Mouse (Mus musculus) thymus, postnatal 14 days (tissue): ENCODE data around the gene Lcorl.
A peak's percentile ranks its signal among the peaks of the same experiment; 100 is the strongest.
"Not testable (repeated sequence)": the region's sequence is repeated elsewhere in the genome, so short reads cannot be mapped to it uniquely, and the experiment has no call there.

ENCODE experiments used
- DNase-seq: peaks from one replicate; pipeline ENCODE4 v3.0.0; 2021

Lcorl gene

GRCm38 (mm10) chr5:45706811-45707210, 150.6 kb downstream of the Lcorl start:
- no peak for DNase-seq

DNA sequence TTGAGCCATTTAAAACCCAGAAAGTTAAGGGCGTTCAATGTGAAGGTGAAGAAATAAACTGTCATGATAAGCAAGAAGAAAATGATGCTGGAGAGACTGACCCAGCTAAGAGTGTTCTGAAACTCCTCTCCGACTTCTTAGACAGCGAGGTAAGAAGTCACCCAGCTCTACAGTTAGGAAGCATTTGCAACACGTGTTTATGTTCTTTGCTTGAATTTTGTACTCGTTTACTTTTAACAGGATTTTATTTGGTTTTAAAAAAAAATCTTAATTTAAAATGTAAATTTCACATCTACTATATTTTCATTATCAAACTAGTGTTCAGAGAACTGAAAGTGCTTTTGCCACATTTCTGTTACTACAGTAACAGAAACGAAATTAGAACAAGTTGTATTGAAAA, 165.7 kb downstream of the Lcorl start:
- DNase-seq: no peak

DNA sequence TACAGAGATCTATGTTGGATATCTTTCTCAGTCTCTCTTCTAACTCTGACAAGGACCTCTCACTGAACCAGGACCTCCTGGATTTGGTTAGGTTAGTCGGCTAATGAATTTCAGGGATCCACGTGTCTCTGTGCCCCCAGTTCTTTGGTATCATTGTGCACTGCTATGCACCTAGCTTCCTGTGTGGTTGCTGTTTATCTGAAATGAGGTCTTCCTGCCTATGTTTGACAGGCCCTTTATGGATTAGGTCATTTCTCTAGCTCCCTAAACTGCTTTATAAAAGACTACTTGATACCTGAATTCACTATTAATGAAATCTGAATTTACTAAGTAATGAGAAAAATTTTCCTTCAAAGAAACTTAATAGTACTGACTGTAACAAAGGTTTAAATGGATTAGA, 166.6 kb downstream of the Lcorl start:
- no peak for DNase-seq

DNA sequence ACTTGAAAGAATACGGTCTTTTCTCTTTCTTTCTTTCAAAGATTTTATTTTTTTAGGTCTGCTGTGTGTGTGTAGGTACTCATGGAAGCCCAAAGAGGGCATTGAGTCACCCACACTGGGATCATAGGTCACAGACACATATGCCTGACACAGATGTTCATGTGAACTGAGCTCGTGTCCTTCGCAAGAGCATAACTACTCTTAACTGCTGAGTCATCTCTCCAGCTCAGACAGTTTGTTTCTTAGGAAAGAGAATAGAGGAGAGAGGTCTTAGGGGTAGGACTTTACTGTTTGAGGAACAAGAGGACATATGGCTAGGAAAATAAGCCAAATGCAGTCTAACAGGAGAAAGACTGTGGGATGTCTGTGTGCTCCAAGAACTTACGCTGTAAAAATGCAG, 168.3 kb downstream of the Lcorl start:
- DNase-seq: no peak

DNA sequence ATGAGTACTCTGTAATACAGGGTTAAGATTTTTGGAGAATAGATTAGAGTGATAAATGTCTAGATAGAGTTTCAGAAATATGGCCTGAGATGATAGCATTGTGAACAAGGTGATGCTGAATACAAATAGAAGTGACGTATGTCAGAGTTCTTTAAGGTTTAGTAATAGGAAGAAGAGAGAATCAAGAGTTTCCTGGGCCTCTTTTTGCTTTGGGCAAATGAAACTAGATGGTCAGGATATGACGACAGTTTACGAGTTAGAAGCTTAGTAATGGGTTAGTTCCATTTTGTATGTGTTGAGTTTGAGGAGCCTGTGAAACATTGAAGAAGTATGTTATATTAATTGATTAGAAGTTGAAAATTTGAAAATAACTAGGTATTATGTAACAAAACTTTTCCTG, 171.2 kb downstream of the Lcorl start:
- DNase-seq: no peak

DNA sequence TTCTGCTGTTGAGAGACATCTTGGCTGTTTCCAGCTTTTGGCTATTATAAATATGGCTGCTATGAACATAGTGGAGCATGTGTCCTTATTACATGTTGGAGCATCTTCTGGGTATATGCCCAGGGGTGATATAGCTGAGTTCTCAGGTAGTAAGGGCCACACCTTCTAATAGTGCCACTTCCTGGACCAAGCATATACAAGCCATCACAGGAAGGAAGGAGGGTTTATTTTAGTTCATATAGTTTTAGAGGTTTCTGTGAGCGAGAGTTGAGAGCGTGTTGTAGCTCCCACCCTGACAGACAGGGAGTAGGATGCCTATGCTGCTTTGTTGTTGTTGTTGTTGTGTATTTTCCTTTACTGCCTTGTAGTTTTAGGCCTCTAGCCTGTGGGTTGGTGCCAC, 172.2 kb downstream of the Lcorl start:
- DNase-seq: no peak

- no peak for DNase-seq
Measured at GRCm38 (mm10) chr5:45683388-45683787, 174.0 kb downstream of the Lcorl start.

GRCm38 (mm10) chr5:45679955-45680354, 177.5 kb downstream of the Lcorl start:
- DNase-seq: no peak

GRCm38 (mm10) chr5:45677639-45678038, 179.8 kb downstream of the Lcorl start:
- DNase-seq: no peak

DNA sequence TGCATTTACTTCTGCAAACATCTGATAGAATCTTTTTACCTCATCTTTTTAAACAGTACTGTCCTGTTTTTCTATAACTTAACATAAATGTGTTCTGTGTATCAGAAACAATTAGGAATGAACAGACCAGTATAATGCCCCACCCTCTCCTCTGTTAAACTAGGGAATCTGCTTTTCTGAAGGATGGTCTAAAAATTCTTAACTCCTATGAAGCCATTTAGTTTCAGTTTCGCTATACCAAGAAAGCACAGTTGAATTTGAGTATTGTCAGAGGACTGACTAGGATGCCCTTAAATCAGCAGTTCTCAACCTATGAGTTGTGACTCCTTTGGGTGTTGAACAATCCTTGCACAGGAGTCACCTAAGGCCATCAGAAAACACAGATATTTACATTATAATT, 182.4 kb downstream of the Lcorl start:
- no peak for DNase-seq

DNA sequence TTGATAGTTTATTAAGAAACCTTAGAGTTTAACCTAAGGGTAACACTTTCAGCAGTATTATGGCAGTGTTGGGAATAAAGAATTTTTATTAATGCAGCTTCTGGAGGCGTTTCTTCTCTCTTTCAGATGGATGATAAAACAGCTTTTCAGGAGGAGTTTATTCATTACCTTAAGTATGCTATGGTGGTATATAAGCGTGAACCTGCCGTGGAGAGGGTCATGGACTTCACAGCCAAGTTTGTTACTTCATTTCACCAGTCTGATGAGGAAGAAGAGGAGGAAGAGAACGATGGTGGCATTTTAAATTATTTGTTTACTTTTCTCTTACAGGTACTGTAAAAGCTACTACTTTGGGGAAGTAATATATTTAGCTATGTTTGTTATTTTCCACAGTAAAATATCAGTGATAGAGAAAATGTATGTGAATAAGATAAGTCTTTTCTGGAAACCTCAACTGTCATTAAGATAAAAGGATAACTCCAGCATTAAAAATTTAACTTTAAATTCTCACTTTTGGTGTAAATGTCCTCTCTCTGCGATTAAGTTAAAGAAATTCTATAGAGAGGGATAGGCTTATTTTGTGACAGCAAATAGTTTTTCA, 186.4 kb downstream of the Lcorl start:
- no peak for DNase-seq

GRCm38 (mm10) chr5:45670280-45670670, 187.1 kb downstream of the Lcorl start:
- no peak for DNase-seq

DNA sequence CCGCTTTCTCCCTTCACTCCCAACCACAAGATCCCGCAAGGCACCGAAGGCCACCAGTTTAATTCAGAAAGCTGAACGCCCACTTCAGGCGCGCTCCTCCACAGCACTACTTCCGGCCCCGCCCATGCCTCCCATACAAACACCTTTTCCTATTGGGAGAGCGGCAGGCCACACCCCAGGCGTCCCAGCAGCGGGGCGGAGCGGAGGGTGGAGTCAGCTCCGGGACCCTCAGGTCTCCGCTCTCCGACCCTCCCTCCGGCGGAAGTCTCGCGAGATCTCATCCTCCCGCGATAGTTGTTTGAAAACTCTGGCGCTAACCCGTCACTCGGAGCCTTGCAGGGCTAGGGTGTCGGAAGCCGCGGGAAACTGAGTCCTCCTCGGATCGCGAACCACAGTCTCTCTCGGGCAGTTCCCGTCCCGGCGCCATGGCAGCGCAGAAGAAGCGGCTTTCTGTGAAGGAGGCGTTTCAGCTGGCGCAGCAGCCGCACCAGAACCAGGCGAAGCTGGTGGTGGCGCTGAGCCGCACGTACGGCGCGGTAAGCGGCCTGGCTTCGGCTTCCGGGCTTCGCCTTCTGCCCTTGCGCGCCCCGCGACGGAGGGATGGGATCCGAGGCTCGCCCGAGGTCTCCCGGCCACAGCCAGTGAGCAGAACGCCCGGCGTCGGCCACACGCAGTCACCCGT, 187.7 kb downstream of the Lcorl start, which contains the start of gene Ncapg:
Gene Ncapg, plus strand, starts transcription at position 322 of the 682 bp plus-strand sequence.
- DNase-seq: peak; percentile 100

DNA sequence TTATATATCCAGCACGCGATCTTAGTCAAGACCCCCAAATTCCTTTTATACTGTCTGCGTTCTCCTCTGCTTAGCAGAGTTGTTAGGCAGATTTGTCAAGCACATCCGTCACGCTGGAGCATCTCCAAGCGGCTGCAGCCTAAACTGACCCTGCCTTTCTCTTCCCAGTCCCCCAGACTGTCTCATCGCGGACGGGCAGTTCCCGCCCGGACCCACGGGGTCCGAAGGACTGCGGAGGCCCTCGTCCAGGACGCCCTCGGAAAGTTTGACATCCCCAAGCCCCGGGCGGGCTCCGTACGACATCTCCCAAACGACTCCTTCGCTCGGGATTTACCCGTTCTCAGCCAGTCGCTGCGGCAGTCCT, 188.2 kb downstream of the Lcorl start:
- DNase-seq: no peak

DNA sequence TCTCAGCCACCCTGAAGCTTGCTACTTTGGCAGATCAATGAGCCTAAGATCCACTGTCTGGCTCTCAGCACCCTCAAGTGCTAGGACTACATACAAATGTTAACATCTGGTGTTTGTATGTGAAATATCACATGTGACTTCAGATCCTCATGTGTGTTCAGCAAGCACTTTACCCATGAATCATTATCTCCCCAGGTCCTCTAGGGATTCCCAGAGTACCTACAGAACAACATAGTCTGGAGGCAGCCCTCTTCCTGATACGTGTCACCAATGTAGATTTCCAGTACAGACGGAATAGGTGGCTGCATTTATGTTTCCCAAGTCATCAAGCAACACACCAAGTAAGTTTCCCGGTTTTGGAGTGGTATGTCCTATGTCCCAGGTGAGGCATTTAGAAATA, 188.6 kb downstream of the Lcorl start:
- peak; percentile 4 for DNase-seq

- DNase-seq: no peak
Measured at GRCm38 (mm10) chr5:45668324-45668723, 189.1 kb downstream of the Lcorl start.

- DNase-seq: not testable (repeated sequence)
Measured at GRCm38 (mm10) chr5:45658406-45658805, 199.0 kb downstream of the Lcorl start.

GRCm38 (mm10) chr5:45651026-45651703, 206.2 kb downstream of the Lcorl start:
- DNase-seq: no peak
